Mouse (Mus musculus): ENCODE results near the gene Usp48. TPM values are rescaled to one million over a fixed set of nuclear protein-coding genes. Genes with fewer than 3 reads are reported as not detected.
A peak's percentile ranks its signal among the peaks of the same experiment; 100 is the strongest.

The Usp48 gene
- polyA plus RNA-seq, 1 experiment from 2014 or later = 54.3 TPM

GRCm38 (mm10) chr4:137629354-137629753 lies 35.8 kb downstream of the Usp48 start:
- 69% methylated on average over 7 of the region's 7 CpGs for WGBS
- H3K9ac ChIP-seq (ENCODE audit: low read length) = no peak overlapping the region
- H3K9me3 ChIP-seq (ENCODE audit: control insufficient read depth, low read length) = no peaks in the 10 kb centered on the region
- ATAC-seq (ENCODE audit: low read depth) = no peak
- no peak overlapping the region for H3K4me3 ChIP-seq (ENCODE audit: low read length)
- H3K4me1 ChIP-seq (replicated peaks; ENCODE audit: control insufficient read depth, insufficient read depth, low read length) = no peaks in the 10 kb centered on the region
- no peaks in the 10 kb centered on the region for H3K27me3 ChIP-seq (ENCODE audit: control insufficient read depth, insufficient read depth, low read depth, low read length)
- H3K27ac ChIP-seq (ENCODE audit: low read length) = no peak overlapping the region
- peaks cover 31% of the 10 kb centered on the region for H3K36me3 ChIP-seq (ENCODE audit: control insufficient read depth, insufficient read depth, low read length)
- no peak overlapping the region for H3K4me2 ChIP-seq (ENCODE audit: low read depth, low read length)

DNA sequence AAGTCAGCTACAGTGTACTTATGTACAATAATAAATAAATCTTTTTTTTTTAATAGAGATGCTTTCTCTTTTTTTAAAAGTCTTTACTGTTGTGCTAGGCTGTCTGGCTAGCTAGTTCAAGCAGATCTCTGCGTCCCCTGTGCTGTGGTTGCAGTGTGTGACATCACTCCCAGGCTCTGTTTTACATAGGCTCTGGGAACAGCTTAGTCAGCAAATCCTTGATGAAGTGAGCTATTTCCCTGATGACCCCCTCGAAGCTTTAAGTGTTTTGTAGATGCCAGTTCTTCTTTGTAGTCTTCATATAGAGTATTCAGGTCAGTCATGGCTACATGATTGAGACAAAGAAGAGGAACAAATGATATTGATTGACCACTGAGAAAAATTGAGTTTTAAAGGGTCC lies 36.6 kb downstream of the Usp48 start:
- WGBS = 81% methylated on average over 2 of the region's 2 CpGs
- ATAC-seq (ENCODE audit: low read depth) = no peak

DNA sequence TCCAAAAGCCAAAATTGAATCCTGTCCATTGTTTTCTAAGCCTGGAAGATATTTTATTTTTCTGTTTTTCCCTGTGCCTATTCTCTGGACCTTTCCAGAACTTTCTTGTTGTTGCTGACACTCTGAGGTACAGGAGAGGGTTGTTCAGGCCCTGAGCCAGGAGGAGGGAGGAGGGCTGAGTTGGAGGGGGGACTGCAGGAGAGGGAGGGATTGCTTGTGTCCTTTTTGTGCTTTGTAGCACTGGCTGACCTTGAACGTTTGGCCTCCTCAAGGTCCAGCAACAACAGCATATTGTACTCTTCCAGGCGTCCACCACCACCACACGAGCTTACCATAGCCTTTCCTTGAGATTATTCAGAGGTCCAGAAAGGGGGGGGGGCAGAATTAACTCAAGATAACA lies 38.0 kb downstream of the Usp48 start:
- H3K9me3 ChIP-seq (ENCODE audit: control insufficient read depth, low read length) = no peaks in the 10 kb centered on the region
- no peak overlapping the region for H3K27ac ChIP-seq (ENCODE audit: low read length)
- 76% methylated on average over 3 of the region's 3 CpGs for WGBS
- no peak overlapping the region for H3K4me3 ChIP-seq (ENCODE audit: low read length)
- no peak overlapping the region for H3K9ac ChIP-seq (ENCODE audit: low read length)
- H3K36me3 ChIP-seq (ENCODE audit: control insufficient read depth, insufficient read depth, low read length) = peaks cover 40% of the 10 kb centered on the region
- no peaks in the 10 kb centered on the region for H3K4me1 ChIP-seq (replicated peaks; ENCODE audit: control insufficient read depth, insufficient read depth, low read length)
- no peaks in the 10 kb centered on the region for H3K27me3 ChIP-seq (ENCODE audit: control insufficient read depth, insufficient read depth, low read depth, low read length)
- no peak for ATAC-seq (ENCODE audit: low read depth)
- no peak overlapping the region for H3K4me2 ChIP-seq (ENCODE audit: low read depth, low read length)

More for the DNA sequence above, 36.6 kb downstream of the Usp48 start:
- Histone ChIP-seq H3K36me3 (ENCODE audit: control insufficient read depth, insufficient read depth, low read length) (peaks cover 34% of the 10 kb centered on the region), H3K27me3 (ENCODE audit: control insufficient read depth, insufficient read depth, low read depth, low read length) (no peaks in the 10 kb centered on the region), H3K4me2 (ENCODE audit: low read depth, low read length) (no peak overlapping the region), H3K9ac (ENCODE audit: low read length) (no peak overlapping the region), H3K27ac (ENCODE audit: low read length) (no peak overlapping the region), H3K9me3 (ENCODE audit: control insufficient read depth, low read length) (no peaks in the 10 kb centered on the region), H3K4me3 (ENCODE audit: low read length) (no peak overlapping the region), H3K4me1 (replicated peaks; ENCODE audit: control insufficient read depth, insufficient read depth, low read length) (no peaks in the 10 kb centered on the region)

- Histone ChIP-seq H3K27ac (ENCODE audit: low read length) (no peak overlapping the region), H3K9me3 (ENCODE audit: control insufficient read depth, low read length) (no peaks in the 10 kb centered on the region), H3K4me3 (ENCODE audit: low read length) (no peak overlapping the region), H3K36me3 (ENCODE audit: control insufficient read depth, insufficient read depth, low read length) (peaks cover 39% of the 10 kb centered on the region), H3K4me1 (replicated peaks; ENCODE audit: control insufficient read depth, insufficient read depth, low read length) (no peaks in the 10 kb centered on the region), H3K27me3 (ENCODE audit: control insufficient read depth, insufficient read depth, low read depth, low read length) (no peaks in the 10 kb centered on the region), H3K4me2 (ENCODE audit: low read depth, low read length) (no peak overlapping the region), H3K9ac (ENCODE audit: low read length) (no peak overlapping the region)
- WGBS = 88% methylated on average over 4 of the region's 4 CpGs
- no peak for ATAC-seq (ENCODE audit: low read depth)
Observed at GRCm38 (mm10) chr4:137633394-137633793, 39.8 kb downstream of the Usp48 start.

- H3K27ac ChIP-seq (ENCODE audit: low read length) = no peak overlapping the region
- 89% methylated on average over 3 of the region's 3 CpGs for WGBS
Observed at GRCm38 (mm10) chr4:137636597-137636996, 43.0 kb downstream of the Usp48 start.

DNA sequence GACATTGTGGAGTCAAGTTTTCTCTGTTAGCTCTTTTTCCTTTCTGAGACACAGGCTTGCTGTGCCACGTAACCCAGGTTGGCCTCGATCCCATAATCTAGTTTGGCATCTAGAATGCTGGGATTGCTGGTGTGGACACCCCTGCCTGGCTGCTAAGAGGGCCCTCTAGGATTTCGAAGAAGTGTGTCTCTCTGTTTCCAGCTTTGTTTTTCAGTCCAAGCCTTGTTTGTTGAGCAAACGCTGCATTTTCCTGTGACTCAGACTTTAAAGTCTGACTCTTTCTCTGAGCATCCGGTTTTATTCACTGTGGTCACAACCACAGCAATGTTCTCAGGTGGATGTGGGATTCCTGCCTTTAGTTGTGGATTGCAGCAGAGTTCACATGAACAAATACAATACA lies 48.0 kb downstream of the Usp48 start:
- Histone ChIP-seq H3K4me3 (ENCODE audit: low read length) (no peak overlapping the region), H3K27ac (ENCODE audit: low read length) (peak overlapping the region; percentile 37; the same call in 1 of the 2 replicates), H3K9ac (ENCODE audit: low read length) (no peak overlapping the region), H3K9me3 (ENCODE audit: control insufficient read depth, low read length) (no peaks in the 10 kb centered on the region), H3K27me3 (ENCODE audit: control insufficient read depth, insufficient read depth, low read depth, low read length) (no peaks in the 10 kb centered on the region), H3K4me2 (ENCODE audit: low read depth, low read length) (no peak overlapping the region), H3K36me3 (ENCODE audit: control insufficient read depth, insufficient read depth, low read length) (peaks cover 26% of the 10 kb centered on the region), H3K4me1 (replicated peaks; ENCODE audit: control insufficient read depth, insufficient read depth, low read length) (no peaks in the 10 kb centered on the region)
- no peak for ATAC-seq (ENCODE audit: low read depth)
- WGBS = 56% methylated on average over 5 of the region's 5 CpGs

More at GRCm38 (mm10) chr4:137636597-137636996, 43.0 kb downstream of the Usp48 start:
- H3K4me1 ChIP-seq (replicated peaks; ENCODE audit: control insufficient read depth, insufficient read depth, low read length) = no peaks in the 10 kb centered on the region
- no peak overlapping the region for H3K4me3 ChIP-seq (ENCODE audit: low read length)
- H3K4me2 ChIP-seq (ENCODE audit: low read depth, low read length) = no peak overlapping the region
- no peaks in the 10 kb centered on the region for H3K27me3 ChIP-seq (ENCODE audit: control insufficient read depth, insufficient read depth, low read depth, low read length)
- peaks cover 33% of the 10 kb centered on the region for H3K36me3 ChIP-seq (ENCODE audit: control insufficient read depth, insufficient read depth, low read length)
- ATAC-seq (ENCODE audit: low read depth) = no peak
- H3K9me3 ChIP-seq (ENCODE audit: control insufficient read depth, low read length) = no peaks in the 10 kb centered on the region
- H3K9ac ChIP-seq (ENCODE audit: low read length) = no peak overlapping the region

DNA sequence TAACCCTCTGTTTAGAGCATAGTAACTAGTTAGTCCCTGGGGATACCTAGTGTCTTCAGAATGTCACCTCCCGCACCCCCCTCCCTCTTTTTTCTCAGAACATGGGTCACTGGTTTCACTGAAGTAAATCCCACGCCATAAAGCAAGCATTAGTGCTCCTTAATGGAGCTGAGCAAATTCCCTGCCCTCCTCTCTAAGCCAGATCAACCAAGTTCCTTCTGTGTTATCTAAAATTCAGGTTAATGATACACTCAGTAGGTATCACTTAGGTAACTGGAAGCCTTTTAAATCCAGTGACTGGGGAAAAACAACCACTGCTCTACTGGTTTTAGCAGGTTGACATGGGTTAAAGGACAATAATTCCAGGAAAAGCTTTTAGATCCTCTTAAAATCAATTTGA lies 48.5 kb downstream of the Usp48 start:
- peaks cover 29% of the 10 kb centered on the region for H3K36me3 ChIP-seq (ENCODE audit: control insufficient read depth, insufficient read depth, low read length)
- ATAC-seq (ENCODE audit: low read depth) = no peak
- no peak overlapping the region for H3K4me3 ChIP-seq (ENCODE audit: low read length)
- H3K4me1 ChIP-seq (replicated peaks; ENCODE audit: control insufficient read depth, insufficient read depth, low read length) = no peaks in the 10 kb centered on the region
- H3K4me2 ChIP-seq (ENCODE audit: low read depth, low read length) = no peak overlapping the region
- no peaks in the 10 kb centered on the region for H3K9me3 ChIP-seq (ENCODE audit: control insufficient read depth, low read length)
- no peaks in the 10 kb centered on the region for H3K27me3 ChIP-seq (ENCODE audit: control insufficient read depth, insufficient read depth, low read depth, low read length)
- 54% methylated on average over 2 of the region's 2 CpGs for WGBS
- no peak overlapping the region for H3K9ac ChIP-seq (ENCODE audit: low read length)
- H3K27ac ChIP-seq (ENCODE audit: low read length) = peak overlapping the region; percentile 30; the same call in 1 of the 2 replicates

GRCm38 (mm10) chr4:137643459-137643858 lies 49.9 kb downstream of the Usp48 start:
- Histone ChIP-seq H3K4me1 (replicated peaks; ENCODE audit: control insufficient read depth, insufficient read depth, low read length) (no peaks in the 10 kb centered on the region), H3K9ac (ENCODE audit: low read length) (no peak overlapping the region), H3K36me3 (ENCODE audit: control insufficient read depth, insufficient read depth, low read length) (peaks cover 27% of the 10 kb centered on the region), H3K27me3 (ENCODE audit: control insufficient read depth, insufficient read depth, low read depth, low read length) (no peaks in the 10 kb centered on the region), H3K9me3 (ENCODE audit: control insufficient read depth, low read length) (no peaks in the 10 kb centered on the region), H3K4me2 (ENCODE audit: low read depth, low read length) (no peak overlapping the region), H3K4me3 (ENCODE audit: low read length) (no peak overlapping the region), H3K27ac (ENCODE audit: low read length) (no peak overlapping the region)
- no peak for ATAC-seq (ENCODE audit: low read depth)
- 84% methylated on average over 2 of the region's 2 CpGs for WGBS

DNA sequence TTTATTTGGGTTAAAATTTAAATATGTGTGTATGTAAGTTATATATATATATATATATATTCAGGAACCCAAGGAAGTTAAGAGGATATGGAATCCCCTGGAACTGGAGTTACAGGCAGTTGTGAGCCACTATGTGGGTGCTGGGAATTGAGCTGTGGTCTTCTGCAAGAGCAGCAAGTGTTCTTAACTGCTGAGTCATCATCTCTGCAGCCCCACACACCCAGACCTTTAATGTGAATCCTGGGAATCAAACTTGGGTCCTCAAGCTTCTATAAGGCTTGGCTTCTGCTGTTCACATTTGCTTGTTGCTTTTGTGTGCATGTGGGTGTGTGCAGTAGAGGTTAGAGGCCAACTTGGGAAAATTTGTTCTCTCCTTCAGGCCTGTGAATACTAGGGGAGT lies 52.7 kb downstream of the Usp48 start:
- ATAC-seq (ENCODE audit: low read depth) = no peak
- Histone ChIP-seq H3K27ac (ENCODE audit: low read length) (no peak overlapping the region), H3K4me3 (ENCODE audit: low read length) (no peak overlapping the region), H3K9ac (ENCODE audit: low read length) (no peak overlapping the region), H3K27me3 (ENCODE audit: control insufficient read depth, insufficient read depth, low read depth, low read length) (no peaks in the 10 kb centered on the region), H3K4me2 (ENCODE audit: low read depth, low read length) (no peak overlapping the region), H3K4me1 (replicated peaks; ENCODE audit: control insufficient read depth, insufficient read depth, low read length) (no peaks in the 10 kb centered on the region), H3K9me3 (ENCODE audit: control insufficient read depth, low read length) (no peaks in the 10 kb centered on the region), H3K36me3 (ENCODE audit: control insufficient read depth, insufficient read depth, low read length) (peaks cover 44% of the 10 kb centered on the region)

- no peak for ATAC-seq (ENCODE audit: low read depth)
- H3K4me1 ChIP-seq (replicated peaks; ENCODE audit: control insufficient read depth, insufficient read depth, low read length) = no peaks in the 10 kb centered on the region
- no peaks in the 10 kb centered on the region for H3K9me3 ChIP-seq (ENCODE audit: control insufficient read depth, low read length)
- no peak overlapping the region for H3K9ac ChIP-seq (ENCODE audit: low read length)
- no peak overlapping the region for H3K4me2 ChIP-seq (ENCODE audit: low read depth, low read length)
- no peaks in the 10 kb centered on the region for H3K27me3 ChIP-seq (ENCODE audit: control insufficient read depth, insufficient read depth, low read depth, low read length)
- WGBS = 88% methylated on average over 6 of the region's 6 CpGs
- peaks cover 49% of the 10 kb centered on the region for H3K36me3 ChIP-seq (ENCODE audit: control insufficient read depth, insufficient read depth, low read length)
- H3K4me3 ChIP-seq (ENCODE audit: low read length) = no peak overlapping the region
- no peak overlapping the region for H3K27ac ChIP-seq (ENCODE audit: low read length)
Observed at GRCm38 (mm10) chr4:137647648-137648047, 54.1 kb downstream of the Usp48 start.

Data from lung, embryonic 16.5 days (tissue).